Mouse (Mus musculus): Measurements from ENCODE around the gene Txndc2. TPM values are rescaled to one million over a fixed set of nuclear protein-coding genes. Genes with fewer than 3 reads are reported as not detected.

Gene Txndc2
- polyA plus RNA-seq, 1 experiment from 2014 or later, result 0.12 TPM

GRCm38 (mm10) chr17:65676536-65676935 is 34.6 kb upstream of the Txndc2 start:
- Histone ChIP-seq H3K4me1 (ENCODE audit: control insufficient read depth, insufficient read depth, low read length) (no peaks in the 10 kb centered on the region), H3K27ac (replicated peaks; ENCODE audit: low read depth, low read length) (no peak overlapping the region), H3K27me3 (ENCODE audit: control insufficient read depth, insufficient read depth, low read length) (no peaks in the 10 kb centered on the region), H3K4me3 (replicated peaks; ENCODE audit: low read depth, low read length) (no peak overlapping the region), H3K4me2 (ENCODE audit: low read length) (no peak overlapping the region), H3K9ac (replicated peaks; ENCODE audit: low read length) (no peak overlapping the region), H3K9me3 (ENCODE audit: control insufficient read depth, low read length) (no peaks in the 10 kb centered on the region), H3K36me3 (ENCODE audit: control insufficient read depth, insufficient read depth, low read length) (no peaks in the 10 kb centered on the region)
- ATAC-seq (ENCODE audit: low FRiP score, low TSS enrichment) (no peak), DNase-seq (no peak)
- 96% methylated on average over 8 of the region's 8 CpGs for WGBS

- Histone ChIP-seq H3K9me3 (ENCODE audit: control insufficient read depth, low read length) (no peaks in the 10 kb centered on the region), H3K36me3 (ENCODE audit: control insufficient read depth, insufficient read depth, low read length) (no peaks in the 10 kb centered on the region), H3K4me3 (replicated peaks; ENCODE audit: low read depth, low read length) (no peak overlapping the region), H3K27ac (replicated peaks; ENCODE audit: low read depth, low read length) (no peak overlapping the region), H3K4me1 (ENCODE audit: control insufficient read depth, insufficient read depth, low read length) (no peaks in the 10 kb centered on the region), H3K4me2 (ENCODE audit: low read length) (no peak overlapping the region), H3K27me3 (ENCODE audit: control insufficient read depth, insufficient read depth, low read length) (no peaks in the 10 kb centered on the region), H3K9ac (replicated peaks; ENCODE audit: low read length) (no peak overlapping the region)
- no peak for DNase-seq
- ATAC-seq (ENCODE audit: low FRiP score, low TSS enrichment), result no peak
- WGBS, result 85% methylated on average over 3 of the region's 3 CpGs
These were observed 34.0 kb upstream of the Txndc2 start for GRCm38 (mm10) chr17:65675985-65676384.

DNA sequence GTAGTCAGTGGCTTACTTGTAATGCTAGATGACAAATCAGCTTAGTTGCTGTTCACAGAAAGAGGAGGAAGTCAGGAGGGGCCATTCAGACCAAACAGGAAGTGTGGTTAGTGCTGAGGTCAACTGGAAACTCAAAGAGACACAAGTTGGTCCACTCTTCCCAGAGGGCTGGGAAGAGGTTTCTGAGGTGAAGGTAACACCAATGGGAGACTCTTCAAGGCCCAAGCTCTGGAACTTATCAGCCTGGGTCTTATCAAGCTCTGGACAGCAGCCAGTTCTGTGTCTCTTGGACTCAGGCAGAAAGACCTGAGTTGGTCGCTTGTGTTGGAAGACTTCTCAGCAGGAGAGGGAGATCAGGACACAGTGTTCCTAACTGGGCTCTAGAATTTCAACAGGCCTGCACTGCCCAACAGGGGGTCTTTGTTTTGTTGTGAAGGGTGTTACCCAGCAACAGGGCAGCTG is 32.8 kb upstream of the Txndc2 start:
- Histone ChIP-seq H3K4me1 (ENCODE audit: control insufficient read depth, insufficient read depth, low read length) (no peaks in the 10 kb centered on the region), H3K27ac (replicated peaks; ENCODE audit: low read depth, low read length) (no peak overlapping the region), H3K4me3 (replicated peaks; ENCODE audit: low read depth, low read length) (no peak overlapping the region), H3K9me3 (ENCODE audit: control insufficient read depth, low read length) (no peaks in the 10 kb centered on the region), H3K9ac (replicated peaks; ENCODE audit: low read length) (no peak overlapping the region), H3K36me3 (ENCODE audit: control insufficient read depth, insufficient read depth, low read length) (no peaks in the 10 kb centered on the region), H3K27me3 (ENCODE audit: control insufficient read depth, insufficient read depth, low read length) (no peaks in the 10 kb centered on the region), H3K4me2 (ENCODE audit: low read length) (no peak overlapping the region)
- WGBS, result 48% methylated on average over 1 of the region's 1 CpGs
- DNase-seq, result no peak
- ATAC-seq (ENCODE audit: low FRiP score, low TSS enrichment), result no peak

GRCm38 (mm10) chr17:65672926-65673325 is 31.0 kb upstream of the Txndc2 start:
- 93% methylated on average over 7 of the region's 7 CpGs for WGBS
- Histone ChIP-seq H3K4me1 (ENCODE audit: control insufficient read depth, insufficient read depth, low read length) (no peaks in the 10 kb centered on the region), H3K9me3 (ENCODE audit: control insufficient read depth, low read length) (no peaks in the 10 kb centered on the region), H3K27me3 (ENCODE audit: control insufficient read depth, insufficient read depth, low read length) (no peaks in the 10 kb centered on the region), H3K4me3 (replicated peaks; ENCODE audit: low read depth, low read length) (no peak overlapping the region), H3K36me3 (ENCODE audit: control insufficient read depth, insufficient read depth, low read length) (no peaks in the 10 kb centered on the region), H3K9ac (replicated peaks; ENCODE audit: low read length) (no peak overlapping the region), H3K4me2 (ENCODE audit: low read length) (no peak overlapping the region), H3K27ac (replicated peaks; ENCODE audit: low read depth, low read length) (no peak overlapping the region)
- ATAC-seq (ENCODE audit: low FRiP score, low TSS enrichment) (no peak), DNase-seq (no peak)

GRCm38 (mm10) chr17:65669061-65669460 is 27.1 kb upstream of the Txndc2 start:
- DNase-seq (no peak), ATAC-seq (ENCODE audit: low FRiP score, low TSS enrichment) (no peak)
- no peaks in the 10 kb centered on the region for H3K27me3 ChIP-seq (ENCODE audit: control insufficient read depth, insufficient read depth, low read length)
- no peak overlapping the region for H3K27ac ChIP-seq (replicated peaks; ENCODE audit: low read depth, low read length)
- H3K4me2 ChIP-seq (ENCODE audit: low read length), result no peak overlapping the region
- WGBS, result 87% methylated on average over 4 of the region's 4 CpGs
- H3K4me3 ChIP-seq (replicated peaks; ENCODE audit: low read depth, low read length), result no peak overlapping the region
- no peaks in the 10 kb centered on the region for H3K9me3 ChIP-seq (ENCODE audit: control insufficient read depth, low read length)
- H3K9ac ChIP-seq (replicated peaks; ENCODE audit: low read length), result no peak overlapping the region
- H3K36me3 ChIP-seq (ENCODE audit: control insufficient read depth, insufficient read depth, low read length), result no peaks in the 10 kb centered on the region
- H3K4me1 ChIP-seq (ENCODE audit: control insufficient read depth, insufficient read depth, low read length), result no peaks in the 10 kb centered on the region

- ATAC-seq (ENCODE audit: low FRiP score, low TSS enrichment), result no peak
- WGBS, result 87% methylated on average over 14 of the region's 14 CpGs
- Histone ChIP-seq H3K4me1 (ENCODE audit: control insufficient read depth, insufficient read depth, low read length) (no peaks in the 10 kb centered on the region), H3K4me3 (replicated peaks; ENCODE audit: low read depth, low read length) (no peak overlapping the region), H3K36me3 (ENCODE audit: control insufficient read depth, insufficient read depth, low read length) (no peaks in the 10 kb centered on the region), H3K27ac (replicated peaks; ENCODE audit: low read depth, low read length) (no peak overlapping the region), H3K9me3 (ENCODE audit: control insufficient read depth, low read length) (no peaks in the 10 kb centered on the region), H3K9ac (replicated peaks; ENCODE audit: low read length) (no peak overlapping the region), H3K4me2 (ENCODE audit: low read length) (no peak overlapping the region), H3K27me3 (ENCODE audit: control insufficient read depth, insufficient read depth, low read length) (no peaks in the 10 kb centered on the region)
- DNase-seq, result no peak
These were observed 25.8 kb upstream of the Txndc2 start for GRCm38 (mm10) chr17:65667792-65668191.

GRCm38 (mm10) chr17:65666388-65667161 is 24.6 kb upstream of the Txndc2 start:
- Histone ChIP-seq H3K4me2 (ENCODE audit: low read length) (no peak overlapping the region), H3K9ac (replicated peaks; ENCODE audit: low read length) (no peak overlapping the region), H3K36me3 (ENCODE audit: control insufficient read depth, insufficient read depth, low read length) (no peaks in the 10 kb centered on the region), H3K4me1 (ENCODE audit: control insufficient read depth, insufficient read depth, low read length) (no peaks in the 10 kb centered on the region), H3K9me3 (ENCODE audit: control insufficient read depth, low read length) (no peaks in the 10 kb centered on the region), H3K27me3 (ENCODE audit: control insufficient read depth, insufficient read depth, low read length) (no peaks in the 10 kb centered on the region), H3K27ac (replicated peaks; ENCODE audit: low read depth, low read length) (no peak overlapping the region), H3K4me3 (replicated peaks; ENCODE audit: low read depth, low read length) (no peak overlapping the region)
- DNase-seq, result no peak
- no peak for ATAC-seq (ENCODE audit: low FRiP score, low TSS enrichment)
- WGBS, result 93% methylated on average over 17 of the region's 17 CpGs

GRCm38 (mm10) chr17:65665786-65666387 is 23.9 kb upstream of the Txndc2 start:
- DNase-seq (no peak), ATAC-seq (ENCODE audit: low FRiP score, low TSS enrichment) (no peak)
- 91% methylated on average over 12 of the region's 12 CpGs for WGBS
- H3K4me1 ChIP-seq (ENCODE audit: control insufficient read depth, insufficient read depth, low read length), result no peaks in the 10 kb centered on the region
- H3K4me3 ChIP-seq (replicated peaks; ENCODE audit: low read depth, low read length), result no peak overlapping the region
- H3K27ac ChIP-seq (replicated peaks; ENCODE audit: low read depth, low read length), result no peak overlapping the region
- H3K4me2 ChIP-seq (ENCODE audit: low read length), result no peak overlapping the region
- H3K36me3 ChIP-seq (ENCODE audit: control insufficient read depth, insufficient read depth, low read length), result no peaks in the 10 kb centered on the region
- no peaks in the 10 kb centered on the region for H3K27me3 ChIP-seq (ENCODE audit: control insufficient read depth, insufficient read depth, low read length)
- H3K9ac ChIP-seq (replicated peaks; ENCODE audit: low read length), result no peak overlapping the region
- no peaks in the 10 kb centered on the region for H3K9me3 ChIP-seq (ENCODE audit: control insufficient read depth, low read length)

All from midbrain, embryonic 14.5 days (tissue).